Mouse (Mus musculus) cortical plate, adult 2 months (tissue): ENCODE measurements around the gene Ppp1r26.

ENCODE experiments used
- CTCF ChIP-seq: fragments of 200-500 bp; IDR thresholded peaks from 2 replicates; pipeline ENCODE4 v1.5.1; 2011; ENCODE audit warnings: mild to moderate bottlenecking, control low read depth, low read length; ENCODE audit not compliant: insufficient read depth; ENCODE audit errors: extremely low read depth
- POLR2A ChIP-seq: fragments of 200-500 bp; IDR thresholded peaks from 2 replicates; pipeline ENCODE4 v1.6.1; 2011; ENCODE audit warnings: mild to moderate bottlenecking, low read length, control low read depth; ENCODE audit not compliant: insufficient read depth; ENCODE audit errors: extremely low read depth

DNA sequence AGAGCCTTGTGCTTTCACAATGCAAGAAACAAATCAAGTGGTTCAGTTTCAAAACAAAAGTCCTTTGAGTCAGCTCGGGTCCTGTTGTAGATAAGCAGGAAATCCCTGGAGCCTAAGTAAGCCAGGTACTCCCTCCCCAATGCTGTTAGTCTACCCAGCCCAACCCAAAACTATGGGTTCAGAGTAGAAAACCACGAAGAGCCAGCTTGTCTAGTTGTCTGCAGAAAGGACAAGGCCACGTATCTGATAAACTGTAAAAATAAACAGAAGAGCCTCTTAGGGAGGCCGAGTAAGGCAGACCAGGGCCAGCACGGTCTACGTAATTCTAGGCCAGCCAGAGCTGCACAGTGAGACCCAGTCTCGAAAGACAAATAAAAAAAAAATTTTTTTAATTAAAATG is 38.8 kb upstream of the Ppp1r26 start:
- TF ChIP-seq POLR2A = no peak
- no peak for TF ChIP-seq CTCF
